In the genomic region with DNA sequence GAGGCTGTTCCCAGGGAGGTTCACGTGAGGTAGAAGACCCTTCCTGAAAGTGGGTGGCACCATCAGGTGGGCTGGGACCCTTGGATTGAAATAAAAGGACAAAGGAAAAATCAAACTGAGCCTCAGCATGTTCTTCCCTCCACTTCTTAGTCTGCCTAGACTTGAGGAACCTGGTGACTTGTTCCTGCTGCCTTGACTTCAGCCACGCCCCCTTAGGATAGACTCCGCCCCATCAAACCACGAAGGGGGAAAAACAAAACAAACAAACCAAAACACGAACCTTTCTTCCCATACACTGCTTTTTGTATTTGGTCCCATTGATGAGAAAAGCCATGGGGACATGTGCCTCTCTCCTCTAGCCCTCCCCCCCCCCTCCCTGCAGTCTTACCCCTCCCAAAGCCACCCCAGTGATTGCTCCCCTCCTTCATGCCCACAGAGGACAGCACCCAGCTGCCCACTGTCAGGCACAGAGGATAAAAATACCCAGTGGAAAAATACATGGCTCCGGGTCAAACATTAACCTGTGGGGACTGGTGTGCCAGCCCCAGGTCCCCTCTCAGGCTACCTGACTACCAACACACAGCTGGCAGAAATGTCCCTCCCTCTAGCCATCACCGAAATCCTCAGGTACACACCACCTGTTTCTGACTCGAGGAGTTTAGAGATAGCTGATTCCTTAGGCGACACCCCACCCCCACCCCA, we compare ENCODE assay signal across 22 mouse cellular contexts.
DNase-seq lines count a peak whose midpoint lies in the region; ATAC-seq and TF ChIP-seq lines count a peak whose summit lies in the region.
"Had no signal": no experiment of that assay in that cellular context is flagged by ENCODE, and none has a peak within 500 bp of the region (broad histone marks: within the 10 kb centered on the region; RNA-seq: fewer than 3 reads in every experiment).

No protein-coding gene starts in this region.

- TF ChIP-seq POLR2A in cerebellum, adult 2 months (IDR thresholded peaks at IDR 0.05; ENCODE audit: borderline replicate concordance, insufficient read depth, low read length): no peak

- no peak overlapping the region for H3K4me3 ChIP-seq in kidney, embryonic 14.5 days (ENCODE audit: low read length)
- H3K4me3 ChIP-seq in intestine, embryonic 15.5 days (replicated peaks): no peak overlapping the region
- no peak overlapping the region for H3K4me3 ChIP-seq in kidney, postnatal 0 days (replicated peaks; ENCODE audit: low read depth, low read length)
- H3K4me3 ChIP-seq in stomach, embryonic 14.5 days (ENCODE audit: low read depth, low read length): no peak overlapping the region
- no peak overlapping the region for H3K4me3 ChIP-seq in cerebellum, adult 2 months (replicated peaks; ENCODE audit: insufficient read depth, low read depth, low read length)
- H3K4me3 ChIP-seq in midbrain, embryonic 10.5 days: no peak overlapping the region
- H3K4me3 ChIP-seq: embryonic facial prominence, embryonic 15.5 days; forebrain, embryonic 10.5 days; heart, embryonic 12.5 days; limb, embryonic 12.5 days; neural tube, embryonic 15.5 days had no signal

- H3K36me3 ChIP-seq in kidney, embryonic 14.5 days (ENCODE audit: control insufficient read depth, insufficient read depth, low read length): no peaks in the 10 kb centered on the region
- no peaks in the 10 kb centered on the region for H3K36me3 ChIP-seq in intestine, embryonic 15.5 days
- H3K36me3 ChIP-seq in kidney, postnatal 0 days (ENCODE audit: insufficient read depth, low read length): no peaks in the 10 kb centered on the region
- H3K36me3 ChIP-seq in stomach, embryonic 14.5 days (ENCODE audit: control insufficient read depth, insufficient read depth, low read length): no peaks in the 10 kb centered on the region
- no peaks in the 10 kb centered on the region for H3K36me3 ChIP-seq in midbrain, embryonic 10.5 days
- H3K36me3 ChIP-seq: embryonic facial prominence, embryonic 15.5 days; forebrain, embryonic 10.5 days; heart, embryonic 12.5 days; limb, embryonic 12.5 days; neural tube, embryonic 15.5 days had no signal

- H3K4me2 ChIP-seq in kidney, embryonic 14.5 days (replicated peaks; ENCODE audit: low read depth, low read length): no peak overlapping the region
- no peak overlapping the region for H3K4me2 ChIP-seq in intestine, embryonic 15.5 days (replicated peaks)
- no peak overlapping the region for H3K4me2 ChIP-seq in kidney, postnatal 0 days (ENCODE audit: low read length)
- no peak overlapping the region for H3K4me2 ChIP-seq in stomach, embryonic 14.5 days (replicated peaks; ENCODE audit: low read depth, low read length)
- H3K4me2 ChIP-seq: embryonic facial prominence, embryonic 15.5 days; heart, embryonic 12.5 days; hindbrain, embryonic 14.5 days; limb, embryonic 12.5 days; neural tube, embryonic 15.5 days had no signal

- no peak for TF ChIP-seq CTCF in kidney, postnatal 0 days (IDR thresholded peaks at IDR 0.05; ENCODE audit: low read depth)
- no peak for TF ChIP-seq CTCF in cerebellum, adult 2 months (IDR thresholded peaks at IDR 0.05; ENCODE audit: borderline replicate concordance, insufficient read depth, low read depth, low read length)

- no peak overlapping the region for H3K9ac ChIP-seq in kidney, embryonic 14.5 days (ENCODE audit: low read depth, low read length)
- H3K9ac ChIP-seq in intestine, embryonic 15.5 days: no peak overlapping the region
- H3K9ac ChIP-seq in kidney, postnatal 0 days (ENCODE audit: low read depth, low read length): no peak overlapping the region
- H3K9ac ChIP-seq in stomach, embryonic 14.5 days (replicated peaks; ENCODE audit: low read depth, low read length): no peak overlapping the region
- H3K9ac ChIP-seq: embryonic facial prominence, embryonic 15.5 days; heart, embryonic 12.5 days; hindbrain, embryonic 14.5 days; limb, embryonic 12.5 days; neural tube, embryonic 15.5 days had no signal

- no peak for ATAC-seq in kidney, embryonic 14.5 days (ENCODE audit: low FRiP score, low TSS enrichment)
- ATAC-seq in intestine, embryonic 15.5 days: peak; percentile 67
- ATAC-seq in kidney, postnatal 0 days (replicated peaks; ENCODE audit: low FRiP score, low read depth): 0 out of 2 replicates have a peak, but pooled peaks have one; percentile 29
- ATAC-seq in stomach, embryonic 14.5 days (ENCODE audit: insufficient number of reproducible peaks, insufficient read depth, low FRiP score, low read depth): peak; percentile 50
- ATAC-seq: CD4-positive, CD25-positive, alpha-beta regulatory T cell, adult 4 months; midbrain, embryonic 16.5 days had no signal

- H3K27me3 ChIP-seq in kidney, embryonic 14.5 days (ENCODE audit: control insufficient read depth, insufficient read depth, low read length): no peaks in the 10 kb centered on the region; the same call in 1 of the 2 replicates
- no peaks in the 10 kb centered on the region for H3K27me3 ChIP-seq in intestine, embryonic 15.5 days (replicated peaks)
- no peaks in the 10 kb centered on the region for H3K27me3 ChIP-seq in kidney, postnatal 0 days (ENCODE audit: insufficient read depth, low read length)
- H3K27me3 ChIP-seq in stomach, embryonic 14.5 days (ENCODE audit: control insufficient read depth, insufficient read depth, low read length): no peaks in the 10 kb centered on the region
- no peaks in the 10 kb centered on the region; the same call in 1 of the 2 replicates for H3K27me3 ChIP-seq in cerebellum, adult 2 months (ENCODE audit: control insufficient read depth, insufficient read depth, low read length)
- H3K27me3 ChIP-seq in midbrain, embryonic 10.5 days (ENCODE audit: low read depth, poor library complexity, severe bottlenecking): peaks cover 37% of the 10 kb centered on the region
- H3K27me3 ChIP-seq: embryonic facial prominence, embryonic 15.5 days; neural tube, embryonic 15.5 days had no signal

- peak; percentile 88 for DNase-seq in kidney, adult 11 months
- no peak for DNase-seq in kidney, postnatal 0 days (ENCODE audit: low spot score)
- no peak for DNase-seq in gastrocnemius, postnatal 4 days (ENCODE audit: low spot score in 2 of 2)
- DNase-seq in cerebellum, adult 2 months: no peak
- DNase-seq in midbrain, embryonic 10.5 days (ENCODE audit: low spot score): no peak
- DNase-seq: cerebellum, adult 18-20 months; cerebellum, postnatal 36 days; heart, adult 11 months; lung, adult 18-20 months; lung, postnatal 36 days; thymus, postnatal 14 days had no signal

- 71% methylated on average over 9 of the region's 9 CpGs for WGBS in kidney, embryonic 14.5 days
- 54% methylated on average over 9 of the region's 9 CpGs for WGBS in intestine, embryonic 15.5 days
- 61% methylated on average over 9 of the region's 9 CpGs for WGBS in kidney, postnatal 0 days
- 54% methylated on average over 9 of the region's 9 CpGs for WGBS in stomach, embryonic 14.5 days
- 79% methylated on average over 9 of the region's 9 CpGs for WGBS in cerebellum, adult 2 months
- WGBS in midbrain, embryonic 10.5 days: 73% methylated on average over 9 of the region's 9 CpGs

- H3K4me1 ChIP-seq in kidney, embryonic 14.5 days (ENCODE audit: control insufficient read depth, insufficient read depth, low read length): peaks cover 16% of the 10 kb centered on the region
- peaks cover 28% of the 10 kb centered on the region for H3K4me1 ChIP-seq in intestine, embryonic 15.5 days (replicated peaks)
- peaks cover 28% of the 10 kb centered on the region for H3K4me1 ChIP-seq in kidney, postnatal 0 days (replicated peaks; ENCODE audit: insufficient read depth, low read length)
- H3K4me1 ChIP-seq in stomach, embryonic 14.5 days (ENCODE audit: control insufficient read depth, insufficient read depth, low read length): peaks cover 19% of the 10 kb centered on the region
- no peaks in the 10 kb centered on the region; the same call in 1 of the 2 replicates for H3K4me1 ChIP-seq in cerebellum, adult 2 months (ENCODE audit: control insufficient read depth, insufficient read depth, low read length)
- H3K4me1 ChIP-seq in midbrain, embryonic 10.5 days: peaks cover 28% of the 10 kb centered on the region

- H3K9me3 ChIP-seq in kidney, embryonic 14.5 days (ENCODE audit: control insufficient read depth, low read length): no peaks in the 10 kb centered on the region
- no peaks in the 10 kb centered on the region for H3K9me3 ChIP-seq in intestine, embryonic 15.5 days
- no peaks in the 10 kb centered on the region for H3K9me3 ChIP-seq in kidney, postnatal 0 days (replicated peaks; ENCODE audit: low read length)
- H3K9me3 ChIP-seq in stomach, embryonic 14.5 days (ENCODE audit: control insufficient read depth, low read depth, low read length): no peaks in the 10 kb centered on the region
- H3K9me3 ChIP-seq in midbrain, embryonic 10.5 days (replicated peaks): no peaks in the 10 kb centered on the region
- H3K9me3 ChIP-seq: embryonic facial prominence, embryonic 15.5 days; forebrain, embryonic 10.5 days; heart, embryonic 12.5 days; limb, embryonic 12.5 days; neural tube, embryonic 15.5 days had no signal

- no peak overlapping the region for H3K27ac ChIP-seq in kidney, embryonic 14.5 days (ENCODE audit: low read depth, low read length)
- H3K27ac ChIP-seq in intestine, embryonic 15.5 days: no peak overlapping the region
- peak overlapping the region; percentile 20 for H3K27ac ChIP-seq in kidney, postnatal 0 days
- no peak overlapping the region for H3K27ac ChIP-seq in stomach, embryonic 14.5 days (ENCODE audit: low read length)
- H3K27ac ChIP-seq in cerebellum, adult 2 months (ENCODE audit: insufficient read depth, low read length): no peak overlapping the region
- no peak overlapping the region for H3K27ac ChIP-seq in midbrain, embryonic 10.5 days (replicated peaks)
- H3K27ac ChIP-seq: embryonic facial prominence, embryonic 15.5 days; forebrain, embryonic 10.5 days; hindbrain, embryonic 14.5 days; limb, embryonic 12.5 days; neural tube, embryonic 15.5 days had no signal
